Mouse (Mus musculus): ENCODE measurements at regions not wholly inside any gene's neighbourhood (a gene's known extent, or its start where the extent isn't known, plus 50 kb on each side); places are given as distances from the start of the nearest gene placed in this dataset.
A peak's percentile ranks its signal among the peaks of the same experiment; 100 is the strongest.

DNA sequence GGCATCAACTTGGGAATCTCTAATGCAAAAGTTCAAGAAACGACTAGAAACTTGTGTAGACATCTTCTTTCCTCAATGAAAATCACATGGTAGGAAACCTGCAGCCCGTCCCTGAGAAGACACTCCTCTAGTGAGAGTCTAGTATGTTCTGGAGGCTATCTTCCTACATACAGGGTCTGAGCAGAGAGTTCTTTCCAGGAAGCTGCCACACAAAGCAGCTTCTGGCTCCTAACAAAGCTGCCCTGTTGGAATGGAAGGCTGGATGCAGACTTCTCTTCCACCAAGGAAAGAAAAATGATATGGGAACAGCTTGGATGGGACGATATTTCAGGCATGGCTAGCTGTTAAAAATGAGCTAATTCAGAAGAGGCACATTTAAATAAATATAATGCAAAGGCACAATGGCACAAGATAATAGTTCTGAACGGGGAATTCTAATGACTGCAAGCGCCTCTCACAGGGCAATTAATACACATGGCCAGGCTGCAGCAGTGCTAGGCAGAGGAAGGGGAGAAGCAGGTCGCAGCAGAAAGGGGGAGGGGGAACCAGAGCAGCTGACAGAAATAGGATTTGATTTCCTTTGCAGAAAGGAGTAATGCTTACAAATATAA is 391.4 kb upstream of the Plxna2 start:
- peaks cover 33% of the 10 kb centered on the region for H3K4me1 ChIP-seq (replicated peaks; ENCODE audit: control insufficient read depth, insufficient read depth, low read length)
- H3K27me3 ChIP-seq (replicated peaks; ENCODE audit: control insufficient read depth, insufficient read depth, low read length) = no peaks in the 10 kb centered on the region
- H3K4me2 ChIP-seq (ENCODE audit: low read length) = no peak overlapping the region
- ATAC-seq (replicated peaks; ENCODE audit: low FRiP score, low TSS enrichment, low read depth) = no peak
- no peak overlapping the region for H3K4me3 ChIP-seq (ENCODE audit: low read depth, low read length)
- WGBS = 31% methylated on average over 6 of the region's 6 CpGs
- no peak for DNase-seq (ENCODE audit: low spot score)
- H3K36me3 ChIP-seq (ENCODE audit: control insufficient read depth, insufficient read depth, low read length) = no peaks in the 10 kb centered on the region
- H3K27ac ChIP-seq (ENCODE audit: low read depth) = peak overlapping the region; percentile 7; the same call in 1 of the 2 replicates
- H3K9ac ChIP-seq (ENCODE audit: low read length) = no peak overlapping the region
- H3K9me3 ChIP-seq (ENCODE audit: control insufficient read depth, low read length) = no peaks in the 10 kb centered on the region

DNA sequence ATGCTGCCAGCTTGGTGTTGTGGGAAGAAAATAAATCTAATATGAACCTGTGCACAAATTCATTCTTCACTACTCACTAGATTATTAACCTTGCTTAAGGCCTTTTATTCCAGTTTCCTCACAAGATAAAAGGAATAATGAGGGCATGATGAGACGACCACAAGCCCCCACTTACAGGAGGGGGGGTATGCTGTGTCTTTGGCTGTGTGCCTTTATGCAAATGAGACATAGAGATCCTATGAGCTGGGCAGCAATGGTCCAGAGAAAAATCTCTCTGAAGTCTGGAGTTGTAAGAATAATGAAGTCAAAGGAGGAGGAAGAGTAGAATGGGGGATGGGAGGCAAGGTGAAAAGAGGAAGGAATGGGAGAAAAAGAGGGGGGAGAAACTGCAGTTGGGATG is 392.2 kb upstream of the Plxna2 start:
- Histone ChIP-seq H3K27me3 (replicated peaks; ENCODE audit: control insufficient read depth, insufficient read depth, low read length) (no peaks in the 10 kb centered on the region), H3K9ac (ENCODE audit: low read length) (no peak overlapping the region), H3K27ac (ENCODE audit: low read depth) (no peak overlapping the region), H3K4me1 (replicated peaks; ENCODE audit: control insufficient read depth, insufficient read depth, low read length) (peaks cover 27% of the 10 kb centered on the region), H3K36me3 (ENCODE audit: control insufficient read depth, insufficient read depth, low read length) (no peaks in the 10 kb centered on the region), H3K9me3 (ENCODE audit: control insufficient read depth, low read length) (no peaks in the 10 kb centered on the region), H3K4me2 (ENCODE audit: low read length) (no peak overlapping the region), H3K4me3 (ENCODE audit: low read depth, low read length) (no peak overlapping the region)
- WGBS = 25% methylated on average over 1 of the region's 1 CpGs
- no peak for ATAC-seq (replicated peaks; ENCODE audit: low FRiP score, low TSS enrichment, low read depth)
- DNase-seq (ENCODE audit: low spot score) = no peak

DNA sequence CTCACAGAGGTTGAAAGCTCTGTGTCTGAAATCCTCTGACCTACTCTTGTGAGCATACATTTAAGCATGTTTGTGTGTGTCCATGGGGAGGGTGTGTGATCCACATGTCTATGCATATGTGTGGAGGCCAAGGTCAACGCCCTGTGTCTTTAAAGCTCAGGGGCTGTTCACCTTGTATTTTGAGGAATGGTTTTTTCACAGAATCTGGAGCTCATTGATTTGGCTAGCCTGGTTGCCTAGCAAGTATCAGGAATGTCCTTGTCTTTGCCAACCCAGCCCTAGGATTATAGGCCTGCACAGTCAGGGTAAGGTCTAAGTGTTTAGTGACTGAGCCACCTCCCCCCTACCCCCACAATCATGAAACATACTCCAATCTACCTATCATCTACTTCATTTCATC is 394.0 kb upstream of the Plxna2 start:
- ATAC-seq (replicated peaks; ENCODE audit: low FRiP score, low TSS enrichment, low read depth) = no peak
- no peak overlapping the region for H3K4me3 ChIP-seq (ENCODE audit: low read depth, low read length)
- WGBS = 86% methylated on average over 1 of the region's 1 CpGs
- H3K4me1 ChIP-seq (replicated peaks; ENCODE audit: control insufficient read depth, insufficient read depth, low read length) = peaks cover 21% of the 10 kb centered on the region
- DNase-seq (ENCODE audit: low spot score) = no peak
- no peak overlapping the region for H3K4me2 ChIP-seq (ENCODE audit: low read length)
- H3K27ac ChIP-seq (ENCODE audit: low read depth) = 0 out of 2 replicates have a peak overlapping the region, but pooled peaks have one; percentile 5
- no peaks in the 10 kb centered on the region for H3K27me3 ChIP-seq (replicated peaks; ENCODE audit: control insufficient read depth, insufficient read depth, low read length)
- no peaks in the 10 kb centered on the region for H3K36me3 ChIP-seq (ENCODE audit: control insufficient read depth, insufficient read depth, low read length)
- no peaks in the 10 kb centered on the region for H3K9me3 ChIP-seq (ENCODE audit: control insufficient read depth, low read length)
- no peak overlapping the region for H3K9ac ChIP-seq (ENCODE audit: low read length)

DNA sequence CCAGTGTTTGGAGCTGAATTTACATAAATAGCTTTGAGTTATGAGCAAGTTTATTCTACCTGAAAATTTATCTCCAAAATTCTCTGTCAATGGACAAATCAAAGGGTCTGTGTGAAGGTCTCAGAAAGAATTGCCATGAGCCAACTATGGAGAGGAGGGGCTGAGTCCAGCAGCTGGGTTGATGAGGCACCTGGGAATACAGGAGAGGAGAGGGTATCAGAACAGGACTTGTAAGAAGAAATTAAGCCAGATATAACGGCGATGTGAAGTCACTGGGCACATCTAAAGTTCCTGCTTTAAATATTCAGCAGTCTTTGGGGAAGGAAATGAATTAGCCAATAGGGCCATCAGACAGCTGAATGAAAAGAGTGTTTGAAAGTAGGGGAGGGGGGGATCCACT is 394.4 kb upstream of the Plxna2 start:
- DNase-seq (ENCODE audit: low spot score) (no peak), ATAC-seq (replicated peaks; ENCODE audit: low FRiP score, low TSS enrichment, low read depth) (no peak)
- Histone ChIP-seq H3K27me3 (replicated peaks; ENCODE audit: control insufficient read depth, insufficient read depth, low read length) (no peaks in the 10 kb centered on the region), H3K4me1 (replicated peaks; ENCODE audit: control insufficient read depth, insufficient read depth, low read length) (peaks cover 21% of the 10 kb centered on the region), H3K9me3 (ENCODE audit: control insufficient read depth, low read length) (no peaks in the 10 kb centered on the region), H3K27ac (ENCODE audit: low read depth) (0 out of 2 replicates have a peak overlapping the region, but pooled peaks have one; percentile 34), H3K36me3 (ENCODE audit: control insufficient read depth, insufficient read depth, low read length) (no peaks in the 10 kb centered on the region), H3K4me2 (ENCODE audit: low read length) (no peak overlapping the region), H3K4me3 (ENCODE audit: low read depth, low read length) (no peak overlapping the region), H3K9ac (ENCODE audit: low read length) (no peak overlapping the region)
- 30% methylated on average over 2 of the region's 2 CpGs for WGBS

DNA sequence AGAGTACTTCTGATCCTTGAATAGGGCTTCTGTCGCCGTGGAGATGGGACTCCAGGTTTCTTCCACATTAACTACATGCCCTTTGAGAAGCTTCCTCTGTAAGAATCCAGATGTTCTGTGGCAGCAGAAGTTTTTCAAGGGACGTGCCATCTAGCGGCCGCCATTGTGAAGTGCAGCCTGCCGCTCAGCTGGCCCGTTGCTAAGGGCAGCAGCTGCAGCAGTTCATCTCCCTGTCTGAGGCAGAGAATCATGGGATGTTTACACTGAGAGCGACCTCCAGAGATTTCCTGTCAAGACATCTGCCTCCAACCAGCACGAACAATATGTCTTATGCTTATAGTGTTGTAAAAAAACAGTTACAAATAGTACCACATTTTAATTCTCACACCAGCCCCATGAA is 395.0 kb upstream of the Plxna2 start:
- Histone ChIP-seq H3K9ac (ENCODE audit: low read length) (no peak overlapping the region), H3K27me3 (replicated peaks; ENCODE audit: control insufficient read depth, insufficient read depth, low read length) (no peaks in the 10 kb centered on the region), H3K4me3 (ENCODE audit: low read depth, low read length) (no peak overlapping the region), H3K9me3 (ENCODE audit: control insufficient read depth, low read length) (no peaks in the 10 kb centered on the region), H3K27ac (ENCODE audit: low read depth) (0 out of 2 replicates have a peak overlapping the region, but pooled peaks have one; percentile 34), H3K36me3 (ENCODE audit: control insufficient read depth, insufficient read depth, low read length) (no peaks in the 10 kb centered on the region), H3K4me1 (replicated peaks; ENCODE audit: control insufficient read depth, insufficient read depth, low read length) (peaks cover 21% of the 10 kb centered on the region), H3K4me2 (ENCODE audit: low read length) (no peak overlapping the region)
- peak; percentile 89 for DNase-seq (ENCODE audit: low spot score)
- WGBS = under 1% methylated on average over 9 of the region's 9 CpGs
- ATAC-seq (replicated peaks; ENCODE audit: low FRiP score, low TSS enrichment, low read depth) = peak; percentile 91

DNA sequence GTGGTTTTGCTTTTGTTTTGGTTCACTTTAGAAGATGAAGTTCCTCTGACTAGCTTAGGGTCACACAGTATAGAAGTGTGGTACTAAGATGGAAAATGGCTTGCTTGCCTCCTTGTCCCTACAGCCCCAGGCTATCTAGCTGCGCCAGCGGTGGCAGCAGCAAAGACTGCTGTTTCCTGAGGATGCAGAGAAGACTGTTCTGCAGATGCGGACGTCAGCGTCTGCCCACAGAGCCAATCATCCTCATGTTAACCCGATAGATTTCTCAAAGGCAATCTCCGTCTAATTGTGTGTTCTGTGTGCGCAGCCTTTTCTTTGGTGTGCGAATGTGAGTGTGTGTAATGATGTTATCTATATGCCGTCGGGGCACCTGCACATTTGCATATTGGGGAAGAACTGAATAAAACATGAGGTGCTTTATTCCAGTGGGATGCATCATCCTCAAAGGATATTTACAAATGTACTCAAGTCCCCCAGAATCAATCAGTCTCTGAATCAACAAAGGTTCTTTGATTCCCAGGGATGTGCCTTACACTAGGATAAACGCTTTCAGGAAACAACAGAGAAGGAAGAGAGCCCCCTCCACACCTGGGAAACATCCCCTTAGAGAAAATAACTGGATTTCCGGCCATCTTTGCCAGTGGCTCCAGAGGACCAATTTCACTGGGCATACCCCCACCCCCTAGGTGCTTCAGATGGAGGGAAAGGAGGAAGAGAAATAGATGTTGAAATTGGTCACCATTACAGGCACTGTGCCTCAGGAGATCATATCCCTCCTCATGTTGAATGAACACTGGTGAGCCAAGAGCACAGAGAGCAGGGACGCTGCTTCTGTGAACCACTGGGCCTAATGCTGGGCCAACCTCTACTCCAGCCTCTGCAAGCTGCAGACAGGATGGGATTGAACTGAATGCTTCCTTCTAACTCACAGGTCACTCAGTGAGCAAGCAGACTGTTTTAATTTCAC is 409.7 kb upstream of the Plxna2 start:
- Histone ChIP-seq H3K27me3 (replicated peaks; ENCODE audit: control insufficient read depth, insufficient read depth, low read length) (no peaks in the 10 kb centered on the region), H3K27ac (ENCODE audit: low read depth) (no peak overlapping the region), H3K4me3 (ENCODE audit: low read depth, low read length) (no peak overlapping the region), H3K9ac (ENCODE audit: low read length) (no peak overlapping the region), H3K9me3 (ENCODE audit: control insufficient read depth, low read length) (no peaks in the 10 kb centered on the region), H3K4me2 (ENCODE audit: low read length) (no peak overlapping the region), H3K36me3 (ENCODE audit: control insufficient read depth, insufficient read depth, low read length) (no peaks in the 10 kb centered on the region), H3K4me1 (replicated peaks; ENCODE audit: control insufficient read depth, insufficient read depth, low read length) (no peaks in the 10 kb centered on the region)
- 54% methylated on average over 14 of the region's 14 CpGs for WGBS
- DNase-seq (ENCODE audit: low spot score) = no peak
- ATAC-seq (replicated peaks; ENCODE audit: low FRiP score, low TSS enrichment, low read depth) = no peak

DNA sequence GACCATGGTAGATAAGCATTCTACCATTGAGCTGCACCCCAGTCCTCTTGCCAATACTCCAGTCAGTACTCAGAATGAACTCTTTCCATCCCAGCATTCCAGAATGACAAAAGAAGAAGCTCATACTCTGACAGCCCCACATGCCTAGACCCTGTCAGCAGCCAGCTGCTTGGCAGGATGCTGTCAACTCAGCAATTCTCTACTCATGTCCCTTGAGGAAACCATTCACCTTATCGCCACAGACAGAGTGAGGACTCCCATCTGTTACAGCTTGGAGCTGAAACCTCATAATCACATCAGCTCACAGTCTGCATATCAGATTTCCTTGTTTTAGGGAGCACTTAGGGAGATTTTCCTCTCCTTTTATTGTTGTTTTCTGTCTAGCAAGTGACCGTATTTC is 420.5 kb upstream of the Plxna2 start:
- H3K36me3 ChIP-seq (ENCODE audit: control insufficient read depth, insufficient read depth, low read length) = no peaks in the 10 kb centered on the region
- no peak overlapping the region for H3K27ac ChIP-seq (ENCODE audit: low read depth)
- 60% methylated on average over 2 of the region's 2 CpGs for WGBS
- H3K4me3 ChIP-seq (ENCODE audit: low read depth, low read length) = no peak overlapping the region
- no peak overlapping the region for H3K4me2 ChIP-seq (ENCODE audit: low read length)
- ATAC-seq (replicated peaks; ENCODE audit: low FRiP score, low TSS enrichment, low read depth) (no peak), DNase-seq (ENCODE audit: low spot score) (no peak)
- H3K9me3 ChIP-seq (ENCODE audit: control insufficient read depth, low read length) = no peaks in the 10 kb centered on the region
- H3K4me1 ChIP-seq (replicated peaks; ENCODE audit: control insufficient read depth, insufficient read depth, low read length) = no peaks in the 10 kb centered on the region
- H3K9ac ChIP-seq (ENCODE audit: low read length) = no peak overlapping the region
- no peaks in the 10 kb centered on the region for H3K27me3 ChIP-seq (replicated peaks; ENCODE audit: control insufficient read depth, insufficient read depth, low read length)

DNA sequence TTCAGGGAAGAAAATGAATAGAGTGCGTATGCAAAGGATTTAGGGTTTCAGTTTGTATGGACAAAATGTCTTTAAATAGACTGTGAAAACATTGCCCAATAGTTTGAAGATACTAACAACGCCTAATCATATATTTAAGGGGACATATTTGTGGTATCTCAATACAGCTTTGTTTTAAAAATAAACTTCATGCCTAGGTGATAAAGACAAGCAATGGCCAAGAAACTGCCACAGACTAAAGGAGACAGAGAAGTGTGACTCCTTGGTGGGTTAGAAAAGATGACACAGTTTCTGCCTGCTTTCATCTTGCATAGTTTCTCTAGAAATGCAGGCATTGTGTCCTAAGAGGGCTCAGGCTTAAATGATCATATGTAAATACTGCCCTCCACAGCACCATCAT is 435.7 kb upstream of the Plxna2 start:
- DNase-seq (ENCODE audit: low spot score) (no peak), ATAC-seq (replicated peaks; ENCODE audit: low FRiP score, low TSS enrichment, low read depth) (no peak)
- Histone ChIP-seq H3K27ac (ENCODE audit: low read depth) (no peak overlapping the region), H3K27me3 (replicated peaks; ENCODE audit: control insufficient read depth, insufficient read depth, low read length) (no peaks in the 10 kb centered on the region), H3K9me3 (ENCODE audit: control insufficient read depth, low read length) (no peaks in the 10 kb centered on the region), H3K4me3 (ENCODE audit: low read depth, low read length) (no peak overlapping the region), H3K4me1 (replicated peaks; ENCODE audit: control insufficient read depth, insufficient read depth, low read length) (no peaks in the 10 kb centered on the region), H3K9ac (ENCODE audit: low read length) (no peak overlapping the region), H3K4me2 (ENCODE audit: low read length) (no peak overlapping the region), H3K36me3 (ENCODE audit: control insufficient read depth, insufficient read depth, low read length) (no peaks in the 10 kb centered on the region)
- WGBS = 87% methylated on average over 2 of the region's 2 CpGs
